Mouse (Mus musculus) olfactory bulb, adult 2 months (tissue): Measurements from ENCODE around the gene Ube2d1. TPM values are rescaled to one million over a fixed set of nuclear protein-coding genes. Genes with fewer than 3 reads are reported as not detected.

Experiments
- H3K27ac ChIP-seq: fragments of 200-500 bp; 2 replicates; pipeline ENCODE4 v1.5.1; 2012; ENCODE audit warnings: low read depth, low read length; ENCODE audit not compliant: insufficient read depth
- H3K4me1 ChIP-seq: fragments of 200-500 bp; 2 replicates; pipeline ENCODE4 v1.6.1; 2012; ENCODE audit warnings: low read length; ENCODE audit not compliant: control insufficient read depth, insufficient read depth
- H3K4me3 ChIP-seq: fragments of 200-500 bp; 2 replicates; pipeline ENCODE4 v1.5.1; 2012; ENCODE audit warnings: mild to moderate bottlenecking, low read depth, low read length, moderate library complexity; ENCODE audit not compliant: insufficient read depth
- CTCF ChIP-seq: fragments of 200-500 bp; IDR thresholded peaks from 2 replicates; pipeline ENCODE4 v1.5.1; 2012; ENCODE audit warnings: low read depth, mild to moderate bottlenecking, low read length, moderate library complexity; ENCODE audit not compliant: insufficient read depth
- POLR2A ChIP-seq: fragments of 200-500 bp; IDR thresholded peaks from 2 replicates; pipeline ENCODE4 v1.6.1; 2012; ENCODE audit warnings: mild to moderate bottlenecking, low read depth, low read length, moderate library complexity; ENCODE audit not compliant: insufficient read depth
- WGBS: fragments of 180-500 bp; shearing (Covaris S2); methylation state at CpG from one replicate; pipeline ENCODE4 v1.1.7; 2018; 5-methylcytosine and 5-hydroxymethylcytosine counted together
- polyA plus RNA-seq: library from polyadenylated mRNA; stranded (reverse); fragments of >200 nt; gene quantifications from 2 replicates; pipeline ENCODE4 v1.2.4, GENCODE M21; 2012; ENCODE audit warnings: low replicate concordance; ENCODE audit not compliant: missing spikeins, insufficient read depth, insufficient read length

The Ube2d1 gene
- polyA plus RNA-seq = not detected in 2 replicates

GRCm38 (mm10) chr10:71285126-71285580, at the start of gene Ube2d1:
Ube2d1 (minus strand) TSS chr10:71285262.
- Histone ChIP-seq H3K4me3 (peak within 1 kb of the TSS; percentile 100), H3K27ac (peak within 1 kb of the TSS; percentile 75), H3K4me1 (peaks cover 15% of the 10 kb centered on the region)
- peak; percentile 87 for TF ChIP-seq POLR2A
- peak; percentile 55; the same call in 1 of the 2 replicates for TF ChIP-seq CTCF
- WGBS = under 1% methylated on average over 50 of the region's 50 CpGs

GRCm38 (mm10) chr10:71332859-71333258, 47.8 kb upstream of the Ube2d1 start:
- 78% methylated on average over 9 of the region's 9 CpGs for WGBS

GRCm38 (mm10) chr10:71332376-71332775, 47.3 kb upstream of the Ube2d1 start:
- Histone ChIP-seq H3K4me3 (no peak overlapping the region), H3K27ac (no peak overlapping the region), H3K4me1 (peaks cover 7% of the 10 kb centered on the region)
- TF ChIP-seq CTCF = no peak
- no peak for TF ChIP-seq POLR2A
- 94% methylated on average over 4 of the region's 4 CpGs for WGBS

More at GRCm38 (mm10) chr10:71332859-71333258, 47.8 kb upstream of the Ube2d1 start:
- Histone ChIP-seq H3K4me1 (peaks cover 7% of the 10 kb centered on the region), H3K27ac (no peak overlapping the region), H3K4me3 (no peak overlapping the region)
- no peak for TF ChIP-seq POLR2A
- TF ChIP-seq CTCF = no peak

- TF ChIP-seq POLR2A = no peak
- TF ChIP-seq CTCF = no peak
- WGBS = 95% methylated on average over 7 of the region's 7 CpGs
- H3K4me1 ChIP-seq = peaks cover 7% of the 10 kb centered on the region
These were observed 46.8 kb upstream of the Ube2d1 start for GRCm38 (mm10) chr10:71331908-71332307.

GRCm38 (mm10) chr10:71330070-71330469, 45.0 kb upstream of the Ube2d1 start:
- Histone ChIP-seq H3K4me1 (peaks cover 7% of the 10 kb centered on the region), H3K27ac (no peak overlapping the region), H3K4me3 (no peak overlapping the region)
- TF ChIP-seq POLR2A = no peak
- TF ChIP-seq CTCF = no peak
- 94% methylated on average over 12 of the region's 12 CpGs for WGBS

More at GRCm38 (mm10) chr10:71331908-71332307, 46.8 kb upstream of the Ube2d1 start:
- H3K4me3 ChIP-seq = no peak overlapping the region
- no peak overlapping the region for H3K27ac ChIP-seq

- H3K4me3 ChIP-seq = no peak overlapping the region
- no peak overlapping the region for H3K27ac ChIP-seq
- TF ChIP-seq CTCF (no peak), POLR2A (no peak)
- WGBS = 90% methylated on average over 6 of the region's 6 CpGs
- H3K4me1 ChIP-seq = peaks cover 7% of the 10 kb centered on the region
These were observed 44.2 kb upstream of the Ube2d1 start for GRCm38 (mm10) chr10:71329295-71329694.

GRCm38 (mm10) chr10:71328870-71329269, 43.8 kb upstream of the Ube2d1 start:
- Histone ChIP-seq H3K4me1 (peaks cover 7% of the 10 kb centered on the region), H3K27ac (no peak overlapping the region), H3K4me3 (no peak overlapping the region)
- no peak for TF ChIP-seq CTCF
- TF ChIP-seq POLR2A = no peak
- WGBS = 85% methylated on average over 5 of the region's 5 CpGs

GRCm38 (mm10) chr10:71328382-71328781, 43.3 kb upstream of the Ube2d1 start:
- Histone ChIP-seq H3K4me3 (no peak overlapping the region), H3K4me1 (peaks cover 7% of the 10 kb centered on the region), H3K27ac (no peak overlapping the region)
- 75% methylated on average over 6 of the region's 6 CpGs for WGBS
- no peak for TF ChIP-seq POLR2A
- no peak for TF ChIP-seq CTCF

- no peak overlapping the region for H3K27ac ChIP-seq
- H3K4me1 ChIP-seq = no peaks in the 10 kb centered on the region
- 89% methylated on average over 10 of the region's 10 CpGs for WGBS
- H3K4me3 ChIP-seq = no peak overlapping the region
- TF ChIP-seq CTCF = no peak
- TF ChIP-seq POLR2A = no peak
These were observed 42.3 kb upstream of the Ube2d1 start for GRCm38 (mm10) chr10:71327386-71327785.

- TF ChIP-seq CTCF = peak; percentile 62
- no peak for TF ChIP-seq POLR2A
- WGBS = 7% methylated on average over 7 of the region's 7 CpGs
- no peak overlapping the region for H3K4me3 ChIP-seq
- no peaks in the 10 kb centered on the region for H3K4me1 ChIP-seq
- no peak overlapping the region for H3K27ac ChIP-seq
These were observed 41.7 kb upstream of the Ube2d1 start for GRCm38 (mm10) chr10:71326789-71327188.
